Mouse (Mus musculus): ENCODE measurements around the gene Kansl3. TPM values are rescaled to one million over a fixed set of nuclear protein-coding genes. Genes with fewer than 3 reads are reported as not detected.

The Kansl3 gene
- polyA plus RNA-seq, 1 experiment from 2014 or later, result 35.6 TPM

- Histone ChIP-seq H3K36me3 (ENCODE audit: control insufficient read depth, insufficient read depth, low read length) (no peaks in the 10 kb centered on the region), H3K9ac (ENCODE audit: low read length) (no peak overlapping the region), H3K4me2 (ENCODE audit: low read depth) (no peak overlapping the region), H3K4me1 (ENCODE audit: control insufficient read depth, insufficient read depth, low read length) (peaks cover 4% of the 10 kb centered on the region; the same call in 1 of the 2 replicates), H3K4me3 (ENCODE audit: low read depth, low read length) (no peak overlapping the region), H3K27me3 (ENCODE audit: control insufficient read depth, insufficient read depth, low read length) (peaks cover 2% of the 10 kb centered on the region; the same call in 1 of the 2 replicates), H3K9me3 (ENCODE audit: control insufficient read depth, low read length) (no peaks in the 10 kb centered on the region), H3K27ac (ENCODE audit: low read depth, low read length) (no peak overlapping the region)
- 84% methylated on average over 8 of the region's 8 CpGs for WGBS
- ATAC-seq (ENCODE audit: insufficient read depth, low FRiP score, low TSS enrichment), result no peak
- DNase-seq (ENCODE audit: low spot score), result no peak
Observed at GRCm38 (mm10) chr1:36302273-36302672, 66.7 kb downstream of the Kansl3 start.

- WGBS, result 84% methylated on average over 6 of the region's 6 CpGs
- Histone ChIP-seq H3K27ac (ENCODE audit: low read depth, low read length) (no peak overlapping the region), H3K27me3 (ENCODE audit: control insufficient read depth, insufficient read depth, low read length) (peaks cover 2% of the 10 kb centered on the region; the same call in 1 of the 2 replicates), H3K4me1 (ENCODE audit: control insufficient read depth, insufficient read depth, low read length) (peaks cover 4% of the 10 kb centered on the region; the same call in 1 of the 2 replicates), H3K9ac (ENCODE audit: low read length) (no peak overlapping the region), H3K9me3 (ENCODE audit: control insufficient read depth, low read length) (no peaks in the 10 kb centered on the region), H3K4me3 (ENCODE audit: low read depth, low read length) (no peak overlapping the region), H3K4me2 (ENCODE audit: low read depth) (no peak overlapping the region), H3K36me3 (ENCODE audit: control insufficient read depth, insufficient read depth, low read length) (no peaks in the 10 kb centered on the region)
- ATAC-seq (ENCODE audit: insufficient read depth, low FRiP score, low TSS enrichment), result no peak
- no peak for DNase-seq (ENCODE audit: low spot score)
Observed at GRCm38 (mm10) chr1:36300486-36300885, 68.5 kb downstream of the Kansl3 start.

- 55% methylated on average over 2 of the region's 2 CpGs for WGBS
- Histone ChIP-seq H3K9me3 (ENCODE audit: control insufficient read depth, low read length) (no peaks in the 10 kb centered on the region), H3K4me3 (ENCODE audit: low read depth, low read length) (no peak overlapping the region), H3K9ac (ENCODE audit: low read length) (no peak overlapping the region), H3K27me3 (ENCODE audit: control insufficient read depth, insufficient read depth, low read length) (peaks cover 2% of the 10 kb centered on the region; the same call in 1 of the 2 replicates), H3K4me2 (ENCODE audit: low read depth) (no peak overlapping the region), H3K4me1 (ENCODE audit: control insufficient read depth, insufficient read depth, low read length) (peaks cover 4% of the 10 kb centered on the region; the same call in 1 of the 2 replicates), H3K27ac (ENCODE audit: low read depth, low read length) (no peak overlapping the region), H3K36me3 (ENCODE audit: control insufficient read depth, insufficient read depth, low read length) (no peaks in the 10 kb centered on the region)
- DNase-seq (ENCODE audit: low spot score) (no peak), ATAC-seq (ENCODE audit: insufficient read depth, low FRiP score, low TSS enrichment) (no peak)
Observed at GRCm38 (mm10) chr1:36299676-36300075, 69.3 kb downstream of the Kansl3 start.

GRCm38 (mm10) chr1:36299126-36299525 lies 69.9 kb downstream of the Kansl3 start:
- Histone ChIP-seq H3K4me3 (ENCODE audit: low read depth, low read length) (no peak overlapping the region), H3K4me1 (ENCODE audit: control insufficient read depth, insufficient read depth, low read length) (peaks cover 4% of the 10 kb centered on the region; the same call in 1 of the 2 replicates), H3K4me2 (ENCODE audit: low read depth) (no peak overlapping the region), H3K36me3 (ENCODE audit: control insufficient read depth, insufficient read depth, low read length) (no peaks in the 10 kb centered on the region), H3K27me3 (ENCODE audit: control insufficient read depth, insufficient read depth, low read length) (peaks cover 2% of the 10 kb centered on the region; the same call in 1 of the 2 replicates), H3K9me3 (ENCODE audit: control insufficient read depth, low read length) (no peaks in the 10 kb centered on the region), H3K9ac (ENCODE audit: low read length) (no peak overlapping the region), H3K27ac (ENCODE audit: low read depth, low read length) (no peak overlapping the region)
- 27% methylated on average over 13 of the region's 13 CpGs for WGBS
- DNase-seq (ENCODE audit: low spot score), result no peak
- ATAC-seq (ENCODE audit: insufficient read depth, low FRiP score, low TSS enrichment), result no peak

GRCm38 (mm10) chr1:36298107-36298506 lies 70.9 kb downstream of the Kansl3 start:
- Histone ChIP-seq H3K9me3 (ENCODE audit: control insufficient read depth, low read length) (no peaks in the 10 kb centered on the region), H3K36me3 (ENCODE audit: control insufficient read depth, insufficient read depth, low read length) (no peaks in the 10 kb centered on the region), H3K27me3 (ENCODE audit: control insufficient read depth, insufficient read depth, low read length) (peaks cover 2% of the 10 kb centered on the region; the same call in 1 of the 2 replicates), H3K27ac (ENCODE audit: low read depth, low read length) (no peak overlapping the region), H3K4me3 (ENCODE audit: low read depth, low read length) (no peak overlapping the region), H3K9ac (ENCODE audit: low read length) (no peak overlapping the region), H3K4me1 (ENCODE audit: control insufficient read depth, insufficient read depth, low read length) (peaks cover 2% of the 10 kb centered on the region; the same call in 1 of the 2 replicates), H3K4me2 (ENCODE audit: low read depth) (no peak overlapping the region)
- no peak for ATAC-seq (ENCODE audit: insufficient read depth, low FRiP score, low TSS enrichment)
- no peak for DNase-seq (ENCODE audit: low spot score)
- WGBS, result 82% methylated on average over 4 of the region's 4 CpGs

GRCm38 (mm10) chr1:36296466-36297149 lies 72.4 kb downstream of the Kansl3 start:
- no peaks in the 10 kb centered on the region for H3K4me1 ChIP-seq (ENCODE audit: control insufficient read depth, insufficient read depth, low read length)
- H3K27ac ChIP-seq (ENCODE audit: low read depth, low read length), result no peak overlapping the region
- 74% methylated on average over 9 of the region's 9 CpGs for WGBS
- peaks cover 2% of the 10 kb centered on the region; the same call in 1 of the 2 replicates for H3K27me3 ChIP-seq (ENCODE audit: control insufficient read depth, insufficient read depth, low read length)
- no peaks in the 10 kb centered on the region for H3K9me3 ChIP-seq (ENCODE audit: control insufficient read depth, low read length)
- H3K36me3 ChIP-seq (ENCODE audit: control insufficient read depth, insufficient read depth, low read length), result no peaks in the 10 kb centered on the region
- DNase-seq (ENCODE audit: low spot score) (no peak), ATAC-seq (ENCODE audit: insufficient read depth, low FRiP score, low TSS enrichment) (no peak)
- H3K4me3 ChIP-seq (ENCODE audit: low read depth, low read length), result no peak overlapping the region
- H3K9ac ChIP-seq (ENCODE audit: low read length), result no peak overlapping the region
- no peak overlapping the region for H3K4me2 ChIP-seq (ENCODE audit: low read depth)

- H3K4me3 ChIP-seq (ENCODE audit: low read depth, low read length), result no peak overlapping the region
- H3K9me3 ChIP-seq (ENCODE audit: control insufficient read depth, low read length), result no peaks in the 10 kb centered on the region
- DNase-seq (ENCODE audit: low spot score) (no peak), ATAC-seq (ENCODE audit: insufficient read depth, low FRiP score, low TSS enrichment) (no peak)
- H3K27ac ChIP-seq (ENCODE audit: low read depth, low read length), result no peak overlapping the region
- H3K4me1 ChIP-seq (ENCODE audit: control insufficient read depth, insufficient read depth, low read length), result no peaks in the 10 kb centered on the region
- H3K36me3 ChIP-seq (ENCODE audit: control insufficient read depth, insufficient read depth, low read length), result no peaks in the 10 kb centered on the region
- no peak overlapping the region for H3K9ac ChIP-seq (ENCODE audit: low read length)
- H3K4me2 ChIP-seq (ENCODE audit: low read depth), result no peak overlapping the region
- H3K27me3 ChIP-seq (ENCODE audit: control insufficient read depth, insufficient read depth, low read length), result no peaks in the 10 kb centered on the region
- WGBS, result 85% methylated on average over 3 of the region's 3 CpGs
Observed at GRCm38 (mm10) chr1:36294402-36294801, 74.6 kb downstream of the Kansl3 start.

GRCm38 (mm10) chr1:36293470-36293869 lies 75.5 kb downstream of the Kansl3 start:
- Histone ChIP-seq H3K9ac (ENCODE audit: low read length) (no peak overlapping the region), H3K27me3 (ENCODE audit: control insufficient read depth, insufficient read depth, low read length) (no peaks in the 10 kb centered on the region), H3K4me2 (ENCODE audit: low read depth) (no peak overlapping the region), H3K4me1 (ENCODE audit: control insufficient read depth, insufficient read depth, low read length) (no peaks in the 10 kb centered on the region), H3K27ac (ENCODE audit: low read depth, low read length) (no peak overlapping the region), H3K36me3 (ENCODE audit: control insufficient read depth, insufficient read depth, low read length) (no peaks in the 10 kb centered on the region), H3K9me3 (ENCODE audit: control insufficient read depth, low read length) (no peaks in the 10 kb centered on the region), H3K4me3 (ENCODE audit: low read depth, low read length) (no peak overlapping the region)
- DNase-seq (ENCODE audit: low spot score) (no peak), ATAC-seq (ENCODE audit: insufficient read depth, low FRiP score, low TSS enrichment) (no peak)
- WGBS, result 95% methylated on average over 8 of the region's 8 CpGs
